Mouse (Mus musculus) adrenal gland, postnatal 10 days (tissue): ENCODE results near the gene Clcn6. TPM values are rescaled to one million over a fixed set of nuclear protein-coding genes. Genes with fewer than 3 reads are reported as not detected.
A peak's percentile ranks its signal among the peaks of the same experiment; 100 is the strongest.

Experiments used
- DNase-seq: peaks from one replicate; pipeline ENCODE4 v3.0.0; 2021; ENCODE audit warnings: mixed read lengths
- total RNA-seq, 2 experiments: library from RNA; stranded (reverse); gene quantifications; 2 replicates each; pipeline ENCODE4 v1.2.3; 2021

Gene Clcn6
- total RNA-seq, 2 experiments from 2014 or later = 8.4 to 12.8 TPM

DNA sequence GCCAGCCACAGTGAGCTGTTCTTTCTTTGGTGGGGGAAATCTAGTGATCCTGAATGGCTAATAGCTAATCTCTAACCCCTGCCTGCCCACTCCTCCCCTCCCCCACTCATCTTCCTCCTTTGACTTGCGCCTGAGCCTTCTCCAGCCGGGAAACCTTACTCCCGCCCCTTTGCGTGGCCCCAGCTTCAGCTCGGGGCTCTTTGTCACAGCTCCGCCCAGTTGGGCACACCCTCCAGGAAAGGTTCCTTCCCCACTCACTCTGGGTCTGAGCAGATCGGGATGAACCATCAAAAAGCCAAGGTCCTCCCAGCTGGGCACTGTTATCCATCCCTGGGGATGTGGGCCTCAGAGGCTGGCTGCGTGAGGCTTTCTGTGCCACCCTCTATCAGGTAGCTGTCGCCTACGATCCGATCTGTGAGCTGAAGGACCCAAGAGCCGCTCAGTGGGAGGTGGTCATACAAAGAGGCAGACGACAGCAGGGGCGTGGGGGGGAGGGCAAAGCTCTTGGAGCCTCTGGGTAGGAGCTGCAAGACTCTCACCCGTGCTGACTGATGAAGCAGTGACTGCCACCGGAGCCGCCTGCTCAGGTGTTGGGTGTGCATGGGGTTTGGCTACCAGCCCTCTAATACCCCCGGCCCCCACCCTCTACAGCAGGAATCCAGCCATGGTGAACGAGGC is 2.5 kb upstream of the Clcn6 start:
- DNase-seq = peak; percentile 90

DNA sequence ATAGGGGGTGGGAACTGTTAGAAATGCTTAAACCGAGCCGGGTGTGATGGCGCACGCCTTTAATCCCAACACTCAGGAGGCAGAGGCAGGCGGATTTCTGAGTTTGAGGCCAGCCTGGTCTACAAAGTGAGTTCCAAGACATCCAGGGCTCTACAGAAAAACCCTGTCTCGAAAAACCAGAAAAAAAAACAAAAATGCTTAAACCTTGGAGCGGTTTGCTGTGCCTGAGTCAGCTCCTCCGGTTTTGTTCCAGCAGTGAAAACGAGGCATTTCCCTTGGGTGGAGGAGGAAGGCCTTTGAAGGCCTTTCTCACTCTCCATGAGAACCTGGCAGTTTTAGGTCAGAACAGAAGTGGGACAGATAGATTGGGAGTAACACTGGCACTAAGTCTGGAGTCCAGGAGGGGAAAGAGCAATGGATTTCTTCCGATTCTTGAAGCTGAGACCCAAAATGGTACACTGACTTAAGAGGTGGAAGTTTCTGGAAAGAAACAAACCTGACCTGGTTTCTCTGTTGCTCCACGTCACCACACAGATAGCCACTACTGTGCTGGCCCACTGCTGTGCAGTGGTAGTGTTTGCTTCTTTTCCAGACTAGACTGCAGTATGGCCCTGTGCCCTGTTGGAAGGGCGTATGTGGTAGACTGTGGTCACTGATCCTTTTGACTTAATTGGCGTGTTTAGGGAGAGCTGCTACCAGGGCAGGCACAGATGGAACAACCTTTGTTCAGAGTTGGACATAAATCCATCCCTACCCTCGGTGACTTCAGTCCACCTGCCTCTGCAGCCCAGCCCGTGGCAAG is 1.6 kb upstream of the Clcn6 start:
- peak; percentile 69 for DNase-seq

DNA sequence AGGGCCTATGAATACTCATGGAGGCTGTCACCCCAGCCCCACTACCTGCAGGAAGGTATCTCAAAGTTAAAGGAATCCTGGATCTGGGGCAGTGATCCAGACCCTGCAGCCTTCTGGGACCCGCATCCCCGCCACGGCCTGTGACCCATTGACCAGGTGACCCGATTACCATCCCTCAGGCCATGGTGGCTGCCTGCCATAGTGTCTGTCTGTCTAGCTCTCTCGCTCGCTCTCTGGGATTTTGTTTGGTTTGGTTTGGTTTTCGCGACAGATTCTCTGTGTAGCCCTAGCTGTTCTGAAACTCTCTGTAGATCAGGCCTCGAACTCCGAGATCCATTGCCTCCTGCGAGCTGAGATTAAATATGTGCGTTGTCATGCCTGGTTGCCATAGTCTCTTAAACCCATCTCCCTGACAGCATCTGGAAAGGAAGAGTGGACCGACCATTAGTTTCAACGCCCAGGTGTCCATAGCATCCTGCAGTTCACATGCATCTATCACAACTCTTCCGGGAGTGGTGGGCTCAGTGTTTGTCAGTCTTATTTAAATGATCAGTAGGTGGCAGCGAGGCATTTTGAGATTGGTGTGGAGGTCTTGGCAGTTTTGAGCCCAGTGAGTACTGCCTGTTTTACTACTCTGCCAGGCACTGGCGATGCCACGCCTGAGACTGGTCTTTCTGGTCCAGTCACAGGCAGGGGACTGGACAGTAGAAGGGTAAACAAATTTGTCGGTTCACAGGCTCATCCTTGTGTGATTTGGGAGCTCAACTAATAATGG is 820 bp upstream of the Clcn6 start:
- DNase-seq = peak; percentile 35

DNA sequence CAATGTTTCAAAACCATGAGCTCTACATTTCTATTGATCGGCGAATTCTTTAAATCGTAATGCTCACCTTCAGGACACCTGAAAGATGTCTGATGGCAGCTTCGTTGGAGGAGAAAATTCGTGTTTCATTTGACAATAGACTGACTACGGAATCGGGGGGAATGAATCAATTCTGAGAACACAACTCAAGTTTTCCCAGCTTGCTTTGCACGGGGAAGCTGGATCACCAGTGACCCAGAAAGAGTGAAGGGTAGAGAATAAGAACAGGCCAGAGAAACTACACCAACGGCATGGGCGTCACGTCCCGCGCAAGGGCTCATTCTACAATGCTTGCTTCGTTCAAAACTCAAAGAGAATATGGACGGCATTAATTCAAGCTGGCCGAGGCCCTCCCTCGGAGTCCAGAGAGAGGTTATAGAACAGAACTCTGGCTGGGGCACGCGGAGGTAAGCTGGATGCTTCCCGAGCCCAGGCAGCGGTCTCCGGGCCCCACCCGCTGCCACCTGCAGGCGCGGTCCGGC is 482 bp downstream of the Clcn6 start:
- no peak for DNase-seq

DNA sequence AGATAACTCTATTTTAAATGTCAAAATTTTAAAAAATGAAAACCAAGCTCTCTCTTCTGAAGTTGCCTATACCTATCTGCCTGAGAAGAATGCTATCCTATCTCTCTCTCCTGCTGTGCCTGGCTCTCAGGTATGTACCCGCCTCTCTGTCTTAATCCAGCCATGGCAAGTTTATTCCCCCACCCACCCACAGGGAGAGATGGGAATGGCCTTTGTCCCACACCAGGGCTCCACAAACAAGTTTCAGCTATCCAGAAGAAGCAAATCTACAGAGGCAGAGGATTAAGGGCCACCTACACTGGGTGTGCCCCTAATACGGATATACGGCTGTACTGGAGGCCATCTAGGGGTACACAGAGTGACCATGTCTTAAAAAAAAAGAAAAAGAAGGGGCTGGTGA is 3.2 kb downstream of the Clcn6 start:
- DNase-seq = no peak

DNA sequence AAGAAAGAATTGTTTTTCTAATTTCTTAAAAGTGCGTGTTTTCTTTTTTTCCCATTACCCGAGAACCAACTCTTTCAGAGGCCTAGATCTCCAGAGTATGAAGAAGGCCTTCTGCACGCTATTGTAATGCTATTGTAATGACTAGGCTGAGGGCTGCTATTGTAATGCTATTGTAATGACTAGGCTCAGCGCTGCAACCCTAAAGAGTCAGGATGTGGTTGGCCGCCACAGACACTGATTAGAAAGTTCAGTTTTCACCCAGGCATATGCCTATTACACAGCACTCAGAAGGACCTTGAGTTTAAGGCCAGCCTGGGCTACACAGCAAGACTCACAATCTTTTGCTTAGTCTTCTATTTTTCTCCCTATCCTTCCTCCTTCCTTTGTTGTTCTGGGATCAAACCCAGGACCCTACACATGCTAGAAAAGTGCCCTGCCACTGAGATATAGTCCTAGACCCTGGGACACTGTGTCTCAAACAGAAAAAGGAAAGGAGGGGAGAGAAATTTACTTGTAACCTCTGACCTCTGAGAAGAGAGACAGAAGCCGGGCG is 4.7 kb downstream of the Clcn6 start:
- DNase-seq = no peak

DNA sequence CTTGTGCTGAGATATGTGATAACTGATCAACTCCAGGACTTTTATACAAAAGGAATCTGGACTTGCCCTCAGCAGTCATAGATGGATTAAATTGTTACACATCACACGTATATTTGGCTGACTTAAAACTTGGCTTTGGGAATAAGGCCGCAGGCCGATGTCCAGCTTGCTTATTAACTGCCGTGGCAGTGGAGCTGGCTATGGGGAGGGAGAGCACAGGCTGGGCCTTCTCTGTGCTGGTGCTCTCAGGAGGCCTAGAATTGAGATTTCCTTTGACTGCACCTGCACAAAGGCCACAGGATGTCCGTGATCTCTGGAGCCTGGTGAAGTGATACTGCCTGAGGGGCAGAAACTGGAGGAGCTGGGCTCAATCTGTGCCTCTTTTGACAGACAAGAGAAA is 8.1 kb downstream of the Clcn6 start:
- DNase-seq = no peak

DNA sequence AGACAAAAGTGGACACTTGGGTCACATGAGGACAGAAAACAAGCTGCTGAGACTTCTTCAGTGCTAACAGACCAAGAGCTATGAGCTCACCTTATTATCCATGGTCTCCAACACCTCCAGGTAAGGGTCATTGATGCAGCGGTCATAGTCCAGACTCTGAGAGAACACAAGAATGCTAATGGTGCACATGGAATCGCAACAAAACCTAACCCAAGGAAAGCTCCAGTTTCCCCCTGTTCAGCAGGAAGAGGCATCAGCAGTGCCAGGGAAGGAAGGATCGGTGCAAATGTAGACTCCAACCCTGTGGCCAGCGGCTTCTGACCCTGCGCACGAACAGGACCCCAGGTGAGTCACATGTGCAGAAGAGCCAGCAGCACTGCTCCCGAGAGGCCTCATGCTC is 9.3 kb downstream of the Clcn6 start:
- no peak for DNase-seq

DNA sequence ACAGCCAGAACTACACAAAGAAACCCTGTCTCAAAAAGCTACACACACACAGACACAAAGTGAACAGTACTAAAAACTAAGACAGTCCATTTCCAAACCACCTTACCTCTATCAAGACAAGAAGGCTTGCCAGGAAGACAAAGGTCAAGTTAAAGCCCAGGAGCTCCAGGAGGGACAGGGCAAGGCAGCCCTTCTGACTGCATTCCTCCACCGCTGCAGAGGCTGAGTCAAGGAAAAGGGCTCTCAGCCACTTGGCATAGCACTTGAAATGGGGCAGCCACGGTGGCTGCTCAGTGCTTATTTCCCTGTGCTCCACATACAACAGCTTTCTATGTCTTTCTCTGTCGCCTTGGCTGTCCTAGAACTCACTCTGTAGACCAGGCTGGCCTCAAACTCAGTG is 14.6 kb downstream of the Clcn6 start:
- no peak for DNase-seq

DNA sequence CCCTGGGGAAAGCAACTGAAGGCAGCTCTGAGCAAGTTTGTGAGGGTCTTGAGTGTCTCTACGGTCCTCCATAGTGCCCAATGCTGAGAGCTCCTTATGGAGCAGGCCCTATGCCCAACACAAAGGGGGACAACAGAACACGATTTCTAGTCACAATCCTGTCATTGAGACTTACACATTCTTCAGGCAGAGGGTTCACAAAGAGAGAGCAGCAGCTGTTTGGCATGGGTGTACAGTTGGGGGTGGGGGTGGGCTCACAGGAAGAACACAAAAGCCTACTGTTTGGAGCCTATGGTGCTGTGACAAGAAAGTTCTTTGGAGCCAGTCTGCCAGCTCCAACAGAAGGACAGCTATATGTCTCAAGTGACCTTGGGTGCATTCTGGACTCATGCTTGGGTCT is 20.2 kb downstream of the Clcn6 start:
- no peak for DNase-seq

DNA sequence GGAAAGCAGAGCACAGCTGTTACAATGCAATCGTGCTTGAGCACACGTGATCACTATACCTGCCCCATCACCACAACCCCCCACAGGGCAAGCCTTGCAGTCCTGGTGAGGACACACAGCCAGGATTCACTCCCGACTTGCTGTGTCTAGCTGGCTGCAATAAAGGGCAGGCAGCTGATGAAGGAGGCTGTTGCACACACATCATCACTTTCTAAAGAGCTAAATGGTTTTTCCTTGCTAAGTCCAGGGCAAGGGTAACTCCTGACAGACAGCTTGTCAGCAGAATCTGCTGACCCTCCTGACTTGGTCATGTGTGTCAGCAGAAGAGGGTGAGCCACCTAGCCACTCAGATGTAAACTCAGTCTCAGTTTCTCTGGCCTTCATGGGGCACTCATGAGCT is 21.6 kb downstream of the Clcn6 start:
- no peak for DNase-seq

DNA sequence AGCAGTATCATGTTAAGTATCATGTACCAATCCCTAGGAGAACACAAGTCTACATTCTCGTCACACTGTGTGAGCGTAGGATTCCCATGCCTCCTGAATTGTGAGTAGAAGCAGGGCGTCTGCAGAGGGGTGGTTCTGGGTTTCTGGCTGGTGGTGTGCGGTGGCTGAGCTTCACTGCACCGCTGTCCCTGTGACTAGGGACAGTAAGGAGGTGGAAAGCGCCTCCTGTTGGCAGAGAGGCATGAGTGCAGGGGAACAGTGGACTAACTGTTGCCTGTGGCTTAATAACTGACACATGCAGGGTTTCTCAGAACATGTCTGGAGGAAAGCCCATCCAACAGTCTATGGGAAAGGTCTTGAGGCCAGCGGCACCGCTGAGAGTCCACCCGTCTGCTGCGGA is 23.2 kb downstream of the Clcn6 start:
- peak; percentile 14 for DNase-seq

DNA sequence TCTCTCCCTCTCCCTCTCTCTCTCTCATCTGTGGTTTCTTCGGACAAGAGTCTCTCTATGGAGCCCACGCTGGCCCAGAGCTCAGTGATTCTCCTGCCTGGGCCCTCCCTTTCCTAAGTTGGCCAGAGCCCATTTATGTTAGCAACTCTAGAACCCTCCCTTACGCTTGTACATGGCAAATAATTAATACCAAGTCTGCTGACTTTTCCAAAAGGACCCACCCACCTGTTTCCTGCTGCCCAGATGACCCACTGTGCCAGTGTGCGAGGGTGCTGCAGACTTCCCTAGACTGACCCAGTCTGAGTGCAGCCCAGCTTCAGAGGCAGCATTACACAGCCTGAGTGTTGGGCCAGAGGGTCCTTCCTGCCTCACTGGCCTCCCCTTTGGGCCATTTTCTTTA is 26.4 kb downstream of the Clcn6 start:
- no peak for DNase-seq

DNA sequence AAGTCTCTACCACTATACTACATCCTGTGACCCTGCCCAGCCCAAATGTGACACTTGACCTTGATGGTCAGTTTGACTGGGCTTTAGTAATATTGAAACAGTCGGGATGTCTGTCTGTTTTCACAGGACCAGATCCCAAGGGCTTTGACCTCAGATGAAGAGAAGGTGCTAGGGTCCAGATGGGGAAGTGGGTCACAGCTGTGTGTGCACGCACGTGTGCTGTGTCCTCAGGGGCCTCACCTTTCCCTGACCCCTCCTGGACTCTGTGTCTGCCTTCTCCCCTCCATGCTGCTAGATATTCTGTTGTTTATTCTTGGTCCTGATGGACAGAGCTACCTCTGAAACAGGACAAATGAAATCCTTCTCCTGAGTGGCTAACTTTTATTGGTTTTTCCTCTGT is 27.3 kb downstream of the Clcn6 start:
- DNase-seq = no peak

DNA sequence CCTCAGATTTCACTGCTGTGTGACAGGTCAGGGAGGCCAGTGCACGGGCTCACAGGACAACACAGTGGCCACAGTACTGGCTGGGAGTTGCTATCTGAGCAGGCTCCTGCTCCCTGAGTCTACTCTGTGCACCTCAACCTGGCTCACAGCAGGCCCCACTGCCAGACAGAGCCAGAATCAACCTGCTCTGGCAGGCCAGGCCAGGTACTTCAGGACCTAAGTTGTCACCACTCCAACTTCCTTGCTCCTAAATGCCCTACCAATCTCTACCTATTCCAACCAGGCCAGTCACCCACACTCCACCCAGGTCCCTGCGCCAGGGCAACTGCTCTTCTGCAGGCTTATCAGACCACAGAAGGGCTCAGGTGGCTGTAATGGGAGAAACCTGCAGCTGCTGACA is 29.0 kb downstream of the Clcn6 start:
- no peak for DNase-seq

DNA sequence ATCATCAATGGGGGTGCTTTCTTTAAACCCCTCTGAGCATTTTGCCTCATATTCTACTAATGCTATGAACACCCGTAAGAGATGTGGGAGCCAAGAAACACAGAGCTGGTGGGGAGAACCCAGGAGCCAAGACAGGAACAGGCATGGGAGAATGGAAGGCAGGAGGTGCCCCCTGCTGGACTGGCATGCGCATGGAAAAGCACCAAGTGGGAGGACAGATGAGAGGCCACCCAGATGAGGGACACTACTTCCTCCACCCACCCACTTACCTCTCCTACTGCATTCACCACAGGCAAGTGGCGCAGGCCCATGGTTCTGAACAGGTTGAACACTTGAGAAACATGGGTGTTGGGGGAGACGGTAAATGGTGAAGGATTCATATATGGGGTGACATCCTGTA is 30.2 kb downstream of the Clcn6 start:
- peak; percentile 79 for DNase-seq

DNA sequence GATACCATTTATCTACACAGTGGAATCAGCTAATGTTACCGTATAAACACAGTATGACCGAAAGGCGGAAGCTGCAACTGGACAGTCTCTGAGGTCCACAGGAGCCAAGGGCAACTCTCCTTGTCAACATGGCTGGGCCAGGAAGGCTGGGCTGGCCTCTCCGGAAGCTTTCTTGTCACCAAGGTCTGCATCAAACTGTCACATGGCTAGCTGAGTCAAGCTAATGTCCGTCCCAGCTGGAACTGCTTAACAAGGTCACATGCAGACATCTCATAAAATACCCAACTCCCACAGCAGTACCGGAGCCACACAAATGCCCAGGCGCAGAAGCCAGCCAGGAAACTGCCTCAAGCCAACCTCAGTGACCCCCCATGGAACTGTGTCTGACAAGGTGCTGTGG is 34.3 kb downstream of the Clcn6 start:
- DNase-seq = peak; percentile 63

DNA sequence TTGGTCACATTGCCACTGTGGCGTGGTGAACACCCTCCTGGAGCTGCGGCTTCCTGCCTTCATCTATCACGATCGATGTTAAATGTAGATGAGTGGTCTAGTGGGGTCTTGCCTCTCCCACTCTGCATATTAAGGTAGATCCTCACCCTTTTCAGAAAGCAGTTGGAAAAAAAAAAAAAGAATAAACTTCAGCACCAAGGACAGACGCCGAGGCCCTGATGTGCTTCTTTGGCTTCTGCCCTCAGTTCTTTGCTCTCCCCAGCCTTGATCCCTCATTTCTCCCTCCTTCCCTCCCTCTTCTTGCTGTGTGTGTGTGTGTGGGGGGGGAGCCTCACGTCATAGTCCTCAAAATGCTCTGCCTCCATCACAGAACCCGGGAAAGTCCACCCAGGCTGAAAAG is 36.8 kb downstream of the Clcn6 start:
- no peak for DNase-seq

DNA sequence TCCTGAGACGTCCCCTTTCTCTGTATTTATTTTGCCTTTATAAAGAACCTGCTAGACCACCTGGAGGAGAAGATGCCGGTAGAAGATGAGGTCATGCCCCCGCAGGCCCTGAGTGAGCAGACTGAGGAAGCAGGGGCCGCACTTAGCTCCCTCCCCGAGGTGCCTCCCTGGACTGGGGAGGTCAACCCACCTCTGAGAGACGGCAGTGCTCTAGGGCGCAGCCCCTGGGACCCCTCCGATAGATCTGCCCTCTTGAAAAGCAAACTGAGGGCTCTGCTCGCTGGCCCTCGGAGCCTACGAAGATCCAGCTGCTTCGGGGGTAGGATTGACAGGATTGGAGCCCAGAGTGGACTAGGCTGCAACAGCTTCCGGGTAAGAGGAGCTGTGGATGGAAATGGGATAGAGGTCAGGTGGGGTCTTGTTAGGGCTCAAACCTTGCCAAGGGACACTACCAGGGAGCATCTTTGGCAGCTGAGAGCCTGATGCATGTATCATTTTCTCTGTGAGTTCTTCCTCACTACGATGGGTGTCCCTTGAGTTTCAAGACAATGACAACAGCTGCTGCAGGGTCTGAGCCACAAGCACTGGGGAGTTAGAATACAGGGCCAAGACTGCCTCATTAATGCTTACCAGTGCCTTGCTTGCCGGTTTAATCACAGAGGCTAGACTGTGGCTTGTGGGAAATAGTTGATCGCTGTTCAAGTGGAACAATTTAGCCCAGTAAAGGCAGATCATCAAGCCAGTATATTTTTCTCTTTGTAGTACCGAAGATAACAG is 37.4 kb downstream of the Clcn6 start:
- no peak for DNase-seq

DNA sequence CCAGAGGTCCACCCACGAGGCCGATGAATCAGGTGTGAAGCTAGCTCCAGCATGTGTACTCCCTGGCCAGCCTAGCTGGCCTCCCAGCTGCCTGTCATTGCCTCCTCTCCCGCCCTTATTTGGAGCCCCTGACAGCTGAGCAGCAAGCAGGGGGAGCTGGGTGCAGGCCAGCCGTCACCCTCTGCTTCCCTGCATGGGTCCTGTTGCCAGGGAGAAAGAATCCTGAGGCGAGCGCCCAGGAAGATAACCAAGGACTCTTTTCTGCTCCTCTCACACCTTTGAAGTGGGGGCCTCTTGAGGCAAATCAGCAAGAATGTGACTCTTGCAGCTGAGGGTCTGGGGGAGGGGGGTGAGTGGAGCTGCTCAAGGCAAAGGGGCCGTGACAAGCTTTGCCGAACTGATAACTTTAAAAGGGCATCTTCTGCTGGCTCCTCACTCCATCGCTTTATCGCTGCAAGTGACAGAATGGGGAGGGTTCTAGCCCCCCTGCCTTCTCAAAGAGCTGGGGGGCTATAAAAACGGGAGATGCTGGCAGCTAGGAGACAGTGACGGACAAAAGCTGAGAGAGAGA is 38.3 kb downstream of the Clcn6 start, which contains the start of gene Nppa:
Gene Nppa (plus strand): TSS at position 521 of the 571 bp plus-strand sequence.
- DNase-seq = no peak

DNA sequence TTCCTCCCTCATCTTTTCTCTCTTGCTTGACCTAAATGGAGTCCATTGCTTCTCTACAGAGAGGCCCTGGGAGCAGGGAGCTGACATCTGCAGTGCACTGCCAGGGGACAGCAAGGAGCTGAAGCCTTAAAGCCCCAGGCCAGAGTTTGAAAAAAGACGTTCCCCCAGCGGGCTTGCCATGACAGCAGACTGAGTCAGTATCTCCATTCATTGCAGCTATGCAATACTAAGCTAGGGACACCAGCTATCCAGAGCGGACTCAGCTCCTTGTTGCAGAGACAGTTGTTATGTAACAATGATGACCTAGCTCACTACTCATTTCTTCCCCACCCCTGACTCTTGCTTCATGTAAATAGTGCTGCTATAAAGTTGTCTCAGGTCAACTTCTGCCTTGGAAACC is 43.3 kb downstream of the Clcn6 start:
- no peak for DNase-seq
